Mouse (Mus musculus) liver, embryonic 15.5 days (tissue): ENCODE data around the gene Il17rc. TPM values are rescaled to one million over a fixed set of nuclear protein-coding genes. Genes with fewer than 3 reads are reported as not detected.

ENCODE experiments used
- ATAC-seq: fragments of 200-750 bp; cut with Nextera tagmentation; 2 replicates; pipeline ENCODE4 v1.8.0; 2017; ENCODE audit warnings: moderate number of reproducible peaks, mild to moderate bottlenecking, moderate library complexity; ENCODE audit not compliant: insufficient read depth
- H3K27ac ChIP-seq: fragments of 300-500 bp; sonication (generic); replicated peaks from 2 replicates; pipeline ENCODE4 v1.5.1; 2015; ENCODE audit warnings: mild to moderate bottlenecking, inconsistent platforms
- H3K27me3 ChIP-seq: fragments of 300-500 bp; sonication (generic); 2 replicates; pipeline ENCODE4 v1.6.1; 2015; ENCODE audit warnings: mild to moderate bottlenecking, inconsistent platforms
- H3K36me3 ChIP-seq: fragments of 300-500 bp; sonication (generic); replicated peaks from 2 replicates; pipeline ENCODE4 v1.6.1; 2015; ENCODE audit warnings: moderate library complexity, mild to moderate bottlenecking, inconsistent platforms
- H3K4me1 ChIP-seq: fragments of 300-500 bp; sonication (generic); replicated peaks from 2 replicates; pipeline ENCODE4 v1.6.1; 2015; ENCODE audit warnings: inconsistent platforms
- H3K4me2 ChIP-seq: fragments of 300-500 bp; sonication (generic); 2 replicates; pipeline ENCODE4 v1.6.1; 2015; ENCODE audit warnings: moderate library complexity, mild to moderate bottlenecking, inconsistent platforms
- H3K4me3 ChIP-seq: fragments of 300-500 bp; sonication (generic); replicated peaks from 2 replicates; pipeline ENCODE4 v1.5.1; 2015; ENCODE audit warnings: mild to moderate bottlenecking, inconsistent platforms
- H3K9ac ChIP-seq: fragments of 300-500 bp; sonication (generic); 2 replicates; pipeline ENCODE4 v1.6.1; 2015; ENCODE audit warnings: moderate library complexity, mild to moderate bottlenecking, inconsistent platforms
- H3K9me3 ChIP-seq: fragments of 300-500 bp; sonication (generic); replicated peaks from 2 replicates; pipeline ENCODE4 v1.6.1; 2016; ENCODE audit warnings: inconsistent platforms
- WGBS: fragments of 180-500 bp; shearing (Covaris S2); methylation state at CpG from one replicate; pipeline ENCODE4 v1.1.7; 2015; ENCODE audit warnings: mixed read lengths; ENCODE audit not compliant: insufficient replicate concordance; 5-methylcytosine and 5-hydroxymethylcytosine counted together
- polyA plus RNA-seq: library from polyadenylated mRNA; unstranded; fragments of >200 nt; fragmentation: Nextera tagmentation; extraction: Ambion mirVana; gene quantifications from 2 replicates; pipeline ENCODE4 v1.2.1, GENCODE M21; 2015

Il17rc gene
- 9.1 and 12.0 TPM in 2 replicates for polyA plus RNA-seq

- Histone ChIP-seq H3K4me1 (peaks cover 23% of the 10 kb centered on the region), H3K27me3 (peaks cover 40% of the 10 kb centered on the region), H3K9me3 (no peaks in the 10 kb centered on the region), H3K4me2 (peak within 1 kb of the TSS; percentile 52), H3K9ac (no peak within 1 kb of the TSS), H3K36me3 (no peaks in the 10 kb centered on the region), H3K4me3 (peak within 1 kb of the TSS; percentile 34), H3K27ac (0 out of 2 replicates have a peak within 1 kb of the TSS, but pooled peaks have one; percentile 16)
- 52% methylated on average over 12 of the region's 12 CpGs for WGBS
- no peak for ATAC-seq
These were observed at the start of gene Il17rc for GRCm38 (mm10) chr6:113471297-113471936. TSS of gene Il17rc (plus strand) at chr6:113471427.

GRCm38 (mm10) chr6:113423000-113423399 lies 48.2 kb upstream of the Il17rc start:
- ATAC-seq: no peak
- peaks cover 17% of the 10 kb centered on the region for H3K4me1 ChIP-seq
- WGBS: 28% methylated on average over 4 of the region's 4 CpGs
- no peak overlapping the region for H3K9ac ChIP-seq
- no peak overlapping the region for H3K4me2 ChIP-seq
- H3K36me3 ChIP-seq: no peaks in the 10 kb centered on the region
- H3K27ac ChIP-seq: no peak overlapping the region
- H3K27me3 ChIP-seq: no peaks in the 10 kb centered on the region
- no peaks in the 10 kb centered on the region for H3K9me3 ChIP-seq
- H3K4me3 ChIP-seq: no peak overlapping the region

- Histone ChIP-seq H3K4me3 (no peak overlapping the region), H3K4me2 (no peak overlapping the region), H3K27me3 (no peaks in the 10 kb centered on the region), H3K4me1 (peaks cover 8% of the 10 kb centered on the region), H3K27ac (no peak overlapping the region), H3K9me3 (no peaks in the 10 kb centered on the region), H3K9ac (no peak overlapping the region), H3K36me3 (no peaks in the 10 kb centered on the region)
- WGBS: 63% methylated on average over 7 of the region's 7 CpGs
- ATAC-seq: no peak
These were observed 47.0 kb upstream of the Il17rc start for GRCm38 (mm10) chr6:113424187-113424586.

GRCm38 (mm10) chr6:113426696-113427095 lies 44.5 kb upstream of the Il17rc start:
- no peaks in the 10 kb centered on the region for H3K36me3 ChIP-seq
- no peak overlapping the region for H3K4me2 ChIP-seq
- no peaks in the 10 kb centered on the region for H3K27me3 ChIP-seq
- no peak overlapping the region for H3K9ac ChIP-seq
- WGBS: 83% methylated on average over 4 of the region's 4 CpGs
- H3K27ac ChIP-seq: no peak overlapping the region
- no peak for ATAC-seq
- no peak overlapping the region for H3K4me3 ChIP-seq
- H3K9me3 ChIP-seq: no peaks in the 10 kb centered on the region
- H3K4me1 ChIP-seq: 0 out of 2 replicates have a peak, but pooled peaks cover 2% of the 10 kb centered on the region

- no peak overlapping the region for H3K27ac ChIP-seq
- 48% methylated on average over 3 of the region's 3 CpGs for WGBS
- H3K27me3 ChIP-seq: no peaks in the 10 kb centered on the region
- H3K9me3 ChIP-seq: no peaks in the 10 kb centered on the region
- H3K9ac ChIP-seq: no peak overlapping the region
- H3K36me3 ChIP-seq: no peaks in the 10 kb centered on the region
- no peak overlapping the region for H3K4me2 ChIP-seq
- no peak overlapping the region for H3K4me3 ChIP-seq
- ATAC-seq: no peak
- H3K4me1 ChIP-seq: 0 out of 2 replicates have a peak, but pooled peaks cover 2% of the 10 kb centered on the region
These were observed 43.8 kb upstream of the Il17rc start for GRCm38 (mm10) chr6:113427397-113427796.

GRCm38 (mm10) chr6:113428006-113428405 lies 43.2 kb upstream of the Il17rc start:
- WGBS: 69% methylated on average over 16 of the region's 16 CpGs
- 0 out of 2 replicates have a peak, but pooled peaks cover 2% of the 10 kb centered on the region for H3K4me1 ChIP-seq
- no peak overlapping the region for H3K27ac ChIP-seq
- peak overlapping the region; percentile 23; the same call in 1 of the 2 replicates for H3K4me2 ChIP-seq
- no peaks in the 10 kb centered on the region for H3K27me3 ChIP-seq
- no peak overlapping the region for H3K9ac ChIP-seq
- no peaks in the 10 kb centered on the region for H3K36me3 ChIP-seq
- no peak overlapping the region for H3K4me3 ChIP-seq
- peak; percentile 46 for ATAC-seq
- H3K9me3 ChIP-seq: no peaks in the 10 kb centered on the region

GRCm38 (mm10) chr6:113429965-113430364 lies 41.3 kb upstream of the Il17rc start:
- Histone ChIP-seq H3K4me3 (no peak overlapping the region), H3K9ac (no peak overlapping the region), H3K27me3 (no peaks in the 10 kb centered on the region), H3K27ac (no peak overlapping the region), H3K36me3 (no peaks in the 10 kb centered on the region), H3K4me2 (no peak overlapping the region), H3K4me1 (0 out of 2 replicates have a peak, but pooled peaks cover 2% of the 10 kb centered on the region), H3K9me3 (no peaks in the 10 kb centered on the region)
- 42% methylated on average over 3 of the region's 3 CpGs for WGBS
- ATAC-seq: no peak

- Histone ChIP-seq H3K4me3 (no peak overlapping the region), H3K27me3 (no peaks in the 10 kb centered on the region), H3K36me3 (no peaks in the 10 kb centered on the region), H3K9ac (no peak overlapping the region), H3K27ac (no peak overlapping the region), H3K4me1 (0 out of 2 replicates have a peak, but pooled peaks cover 2% of the 10 kb centered on the region), H3K4me2 (no peak overlapping the region), H3K9me3 (no peaks in the 10 kb centered on the region)
- 38% methylated on average over 3 of the region's 3 CpGs for WGBS
- no peak for ATAC-seq
These were observed 40.4 kb upstream of the Il17rc start for GRCm38 (mm10) chr6:113430846-113431245.

DNA sequence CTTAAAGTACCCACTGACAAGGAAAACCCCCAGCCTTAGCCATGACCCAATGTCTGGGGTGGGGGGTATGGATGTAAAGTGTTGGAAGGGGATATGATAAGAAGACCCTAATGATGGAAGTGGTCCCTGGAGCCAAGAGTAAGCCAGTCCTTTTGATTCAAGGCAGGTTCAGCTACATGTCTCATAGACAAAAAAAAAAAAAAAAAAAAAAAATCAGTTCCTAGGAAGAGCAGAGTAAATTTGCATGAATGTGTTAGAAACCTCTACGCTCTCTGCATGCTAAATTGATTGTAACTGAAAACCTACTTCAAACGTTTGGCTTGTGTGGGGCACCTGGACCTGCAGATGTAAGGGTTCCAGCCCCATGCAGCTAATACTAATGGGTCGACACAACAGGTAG lies 39.4 kb upstream of the Il17rc start:
- Histone ChIP-seq H3K27me3 (no peaks in the 10 kb centered on the region), H3K9ac (no peak overlapping the region), H3K4me2 (no peak overlapping the region), H3K4me3 (no peak overlapping the region), H3K27ac (no peak overlapping the region), H3K36me3 (no peaks in the 10 kb centered on the region), H3K4me1 (0 out of 2 replicates have a peak, but pooled peaks cover 2% of the 10 kb centered on the region), H3K9me3 (no peaks in the 10 kb centered on the region)
- no peak for ATAC-seq
- 41% methylated on average over 3 of the region's 3 CpGs for WGBS

DNA sequence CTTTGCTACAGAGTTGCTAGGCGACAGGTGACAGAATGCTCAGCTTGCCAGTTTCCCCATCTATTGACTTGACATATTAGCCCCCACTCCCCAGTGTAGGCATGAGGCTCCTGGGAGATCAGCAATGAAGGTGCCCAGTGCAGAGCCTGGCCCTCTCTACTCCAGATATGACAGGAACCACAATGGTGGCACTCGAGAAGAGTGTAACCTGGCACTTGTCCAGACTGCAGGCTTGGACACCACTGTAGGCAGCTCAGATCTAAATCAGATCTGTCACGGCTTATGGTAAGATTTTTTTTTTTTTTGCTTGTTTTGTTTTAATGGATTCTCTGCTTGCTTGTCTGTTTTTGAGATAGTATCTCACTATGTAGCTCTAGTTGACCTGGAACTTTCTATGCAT lies 37.6 kb upstream of the Il17rc start:
- no peaks in the 10 kb centered on the region for H3K27me3 ChIP-seq
- H3K36me3 ChIP-seq: no peaks in the 10 kb centered on the region
- no peak overlapping the region for H3K4me2 ChIP-seq
- H3K9me3 ChIP-seq: no peaks in the 10 kb centered on the region
- 46% methylated on average over 3 of the region's 3 CpGs for WGBS
- no peak overlapping the region for H3K4me3 ChIP-seq
- no peak overlapping the region for H3K9ac ChIP-seq
- ATAC-seq: no peak
- H3K27ac ChIP-seq: no peak overlapping the region
- H3K4me1 ChIP-seq: 0 out of 2 replicates have a peak, but pooled peaks cover 2% of the 10 kb centered on the region

DNA sequence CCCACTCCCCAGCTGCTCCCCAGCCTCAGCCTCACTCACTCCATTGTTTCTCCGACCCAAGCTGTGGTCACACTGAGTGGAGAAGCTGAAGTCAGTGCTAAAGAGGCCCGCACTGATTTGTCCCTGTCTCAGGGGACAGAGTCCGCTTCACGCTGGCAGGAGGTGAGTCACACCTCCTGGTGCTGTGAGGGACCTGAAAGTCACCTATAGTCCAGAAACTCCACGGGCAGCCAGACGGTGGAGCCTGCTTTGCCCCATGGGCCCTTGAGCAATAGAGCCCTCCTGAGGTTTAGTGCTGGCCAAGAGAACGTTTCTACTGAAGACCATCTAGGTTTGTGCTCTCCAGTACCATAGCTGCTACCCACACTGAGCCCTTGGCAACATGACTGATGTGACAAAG lies 36.5 kb upstream of the Il17rc start:
- no peaks in the 10 kb centered on the region for H3K27me3 ChIP-seq
- no peaks in the 10 kb centered on the region for H3K36me3 ChIP-seq
- H3K27ac ChIP-seq: no peak overlapping the region
- 50% methylated on average over 7 of the region's 7 CpGs for whole genome bisulfite sequencing
- H3K4me1 ChIP-seq: 0 out of 2 replicates have a peak, but pooled peaks cover 2% of the 10 kb centered on the region
- H3K4me3 ChIP-seq: no peak overlapping the region
- ATAC-seq: no peak
- H3K4me2 ChIP-seq: no peak overlapping the region
- no peak overlapping the region for H3K9ac ChIP-seq
- H3K9me3 ChIP-seq: no peaks in the 10 kb centered on the region
